ENCODE assay signal across 8 mouse cellular contexts in genomic region chr11:30953469-30954154, GRCm38 (mm10). TPM values are rescaled to one million over a fixed set of nuclear protein-coding genes. Genes with fewer than 3 reads are reported as not detected.
DNase-seq lines count a peak whose midpoint lies in the region; ATAC-seq and TF ChIP-seq lines count a peak whose summit lies in the region.

No protein-coding gene starts in this region.

- TF ChIP-seq CTCF in bone marrow macrophage, adult 2 months (IDR thresholded peaks at IDR 0.05; ENCODE audit: low read depth, low read length): no peak

- H3K4me3 ChIP-seq in bone marrow macrophage, adult 2 months (ENCODE audit: insufficient read depth, low read length): peak overlapping the region; percentile 92
- peak overlapping the region; percentile 70 for H3K4me3 ChIP-seq in embryonic facial prominence, embryonic 15.5 days (replicated peaks)
- H3K4me3 ChIP-seq in heart, embryonic 10.5 days: peak overlapping the region; percentile 93
- peak overlapping the region; percentile 89 for H3K4me3 ChIP-seq in kidney, embryonic 15.5 days (replicated peaks)
- peak overlapping the region; percentile 86 for H3K4me3 ChIP-seq in liver, embryonic 11.5 days (ENCODE audit: low read depth, low read length)

- H3K4me1 ChIP-seq in bone marrow macrophage, adult 2 months (ENCODE audit: control insufficient read depth, insufficient read depth, low read length): peaks cover 4% of the 10 kb centered on the region; the same call in 1 of the 2 replicates
- peaks cover 13% of the 10 kb centered on the region for H3K4me1 ChIP-seq in embryonic facial prominence, embryonic 15.5 days
- peaks cover 7% of the 10 kb centered on the region for H3K4me1 ChIP-seq in heart, embryonic 10.5 days
- H3K4me1 ChIP-seq in kidney, embryonic 15.5 days: peaks cover 8% of the 10 kb centered on the region
- no peaks in the 10 kb centered on the region; the same call in 1 of the 2 replicates for H3K4me1 ChIP-seq in liver, embryonic 11.5 days (replicated peaks; ENCODE audit: control insufficient read depth, insufficient read depth, low read length)

- peak; percentile 35 to 40 for DNase-seq in B cell, adult 2 months
- peak; percentile 75 for DNase-seq in heart, embryonic 10.5 days (ENCODE audit: low spot score)
- peak; percentile 63 for DNase-seq in liver, embryonic 11.5 days (ENCODE audit: low spot score)
- peak; percentile 53 for DNase-seq in naive thymus-derived CD4-positive, alpha-beta T cell, adult 2 months (ENCODE audit: low read depth)
- peak; percentile 41 for DNase-seq in splenic B cell, adult 2 months (ENCODE audit: low read depth, low spot score)

- under 1% methylated on average over 29 of the region's 32 CpGs for WGBS in embryonic facial prominence, embryonic 15.5 days
- 1% methylated on average over 28 of the region's 32 CpGs for WGBS in heart, embryonic 10.5 days
- WGBS in kidney, embryonic 15.5 days: 1% methylated on average over 21 of the region's 32 CpGs
- WGBS in liver, embryonic 11.5 days: 2% methylated on average over 20 of the region's 32 CpGs

- peak overlapping the region; percentile 50 for H3K27ac ChIP-seq in bone marrow macrophage, adult 2 months (ENCODE audit: insufficient read depth, low read depth, low read length)
- H3K27ac ChIP-seq in embryonic facial prominence, embryonic 15.5 days (replicated peaks): peak overlapping the region; percentile 79
- H3K27ac ChIP-seq in heart, embryonic 10.5 days: peak overlapping the region; percentile 94
- peak overlapping the region; percentile 91 for H3K27ac ChIP-seq in kidney, embryonic 15.5 days
- peak overlapping the region; percentile 57; the same call in 1 of the 2 replicates for H3K27ac ChIP-seq in liver, embryonic 11.5 days (ENCODE audit: low read depth, low read length)

- peak overlapping the region; percentile 76 for H3K9ac ChIP-seq in embryonic facial prominence, embryonic 15.5 days
- peak overlapping the region; percentile 82 for H3K9ac ChIP-seq in kidney, embryonic 15.5 days
- H3K9ac ChIP-seq in liver, embryonic 11.5 days (ENCODE audit: low read depth, low read length): peak overlapping the region; percentile 69

- TF ChIP-seq POLR2A in bone marrow macrophage, adult 2 months (IDR thresholded peaks at IDR 0.05; ENCODE audit: borderline replicate concordance, low read depth, low read length): no peak

- H3K36me3 ChIP-seq in embryonic facial prominence, embryonic 15.5 days: peaks cover 20% of the 10 kb centered on the region
- H3K36me3 ChIP-seq in heart, embryonic 10.5 days: peaks cover 41% of the 10 kb centered on the region
- H3K36me3 ChIP-seq in kidney, embryonic 15.5 days: peaks cover 45% of the 10 kb centered on the region
- H3K36me3 ChIP-seq in liver, embryonic 11.5 days (ENCODE audit: control insufficient read depth, insufficient read depth, low read length): peaks cover 8% of the 10 kb centered on the region; the same call in 1 of the 2 replicates
- peaks cover 4% of the 10 kb centered on the region for H3K36me3 ChIP-seq in splenic B cell, adult 2 months (ENCODE audit: control insufficient read depth, insufficient read depth, low read length, poor library complexity, severe bottlenecking)

- H3K4me2 ChIP-seq in embryonic facial prominence, embryonic 15.5 days (replicated peaks): peak overlapping the region; percentile 54
- peak overlapping the region; percentile 62 for H3K4me2 ChIP-seq in kidney, embryonic 15.5 days
- H3K4me2 ChIP-seq in liver, embryonic 11.5 days: peak overlapping the region; percentile 68

- 0 out of 2 replicates have a peak, but pooled peaks cover 8% of the 10 kb centered on the region for H3K9me3 ChIP-seq in embryonic facial prominence, embryonic 15.5 days (replicated peaks)
- H3K9me3 ChIP-seq in heart, embryonic 10.5 days: no peaks in the 10 kb centered on the region
- peaks cover 12% of the 10 kb centered on the region; the same call in 1 of the 2 replicates for H3K9me3 ChIP-seq in kidney, embryonic 15.5 days (replicated peaks)
- H3K9me3 ChIP-seq in liver, embryonic 11.5 days (ENCODE audit: control insufficient read depth, low read length): no peaks in the 10 kb centered on the region

- no peaks in the 10 kb centered on the region for H3K27me3 ChIP-seq in embryonic facial prominence, embryonic 15.5 days
- no peaks in the 10 kb centered on the region for H3K27me3 ChIP-seq in heart, embryonic 10.5 days (ENCODE audit: insufficient read depth, poor library complexity, severe bottlenecking)
- no peaks in the 10 kb centered on the region for H3K27me3 ChIP-seq in kidney, embryonic 15.5 days
- H3K27me3 ChIP-seq in liver, embryonic 11.5 days (replicated peaks; ENCODE audit: control insufficient read depth, insufficient read depth, low read length): no peaks in the 10 kb centered on the region
- H3K27me3 ChIP-seq in splenic B cell, adult 2 months (ENCODE audit: control insufficient read depth, insufficient read depth, low read length, poor library complexity, severe bottlenecking): no peaks in the 10 kb centered on the region

- peak; percentile 84 for ATAC-seq in embryonic facial prominence, embryonic 15.5 days (ENCODE audit: insufficient number of reproducible peaks, low FRiP score, low TSS enrichment, low read depth)
- ATAC-seq in kidney, embryonic 15.5 days (replicated peaks; ENCODE audit: low FRiP score): peak; percentile 95
- peak; percentile 83 for ATAC-seq in liver, embryonic 11.5 days (replicated peaks; ENCODE audit: low FRiP score)

RNA-seq across cellular contexts. Expression of gene Erlec1, which starts 0.5 kb away (rescaled TPM):
- 50.7 and 52.9 TPM in 2 replicates for polyA plus RNA-seq in bone marrow macrophage, adult 2 months (2012; ENCODE audit: insufficient read depth, insufficient read length, missing spikeins)
- polyA plus RNA-seq in embryonic facial prominence, embryonic 15.5 days (2015; fragmentation: Nextera tagmentation; extraction: Ambion mirVana): 13.0 and 13.5 TPM in 2 replicates
- 7.4 and 8.1 TPM in 2 replicates for polyA plus RNA-seq in heart, embryonic 10.5 days (2016; fragmentation: Nextera tagmentation; extraction: Ambion mirVana)
- polyA plus RNA-seq in kidney, embryonic 15.5 days (2015; fragmentation: Nextera tagmentation; extraction: Ambion mirVana): 11.7 and 11.9 TPM in 2 replicates
- 8.1 TPM in 2 replicates for polyA plus RNA-seq in liver, embryonic 11.5 days (2014; fragmentation: Nextera tagmentation; extraction: Ambion mirVana)

RNA-seq across cellular contexts. Expression of gene Chac2, which starts 32.5 kb away (rescaled TPM):
- 4.8 and 6.1 TPM in 2 replicates for polyA plus RNA-seq in bone marrow macrophage, adult 2 months (2012; ENCODE audit: insufficient read depth, insufficient read length, missing spikeins)
- polyA plus RNA-seq in embryonic facial prominence, embryonic 15.5 days (2015; fragmentation: Nextera tagmentation; extraction: Ambion mirVana): 16.2 and 17.6 TPM in 2 replicates
- 12.1 and 12.5 TPM in 2 replicates for polyA plus RNA-seq in heart, embryonic 10.5 days (2016; fragmentation: Nextera tagmentation; extraction: Ambion mirVana)
- polyA plus RNA-seq in kidney, embryonic 15.5 days (2015; fragmentation: Nextera tagmentation; extraction: Ambion mirVana): 17.7 and 18.8 TPM in 2 replicates
- 27.0 and 30.3 TPM in 2 replicates for polyA plus RNA-seq in liver, embryonic 11.5 days (2014; fragmentation: Nextera tagmentation; extraction: Ambion mirVana)

Comparison
In these comparisons a context has a peak if more than half of its experiments do, and no peak if none do; other contexts are left out.
1. Peak in every context shown above with its lines: DNase-seq, ATAC-seq, H3K4me3 ChIP-seq and H3K27ac ChIP-seq.